Mouse (Mus musculus) thymus, postnatal 0 days (tissue): Measurements from ENCODE around the gene C9orf72. TPM values are rescaled to one million over a fixed set of nuclear protein-coding genes. Genes with fewer than 3 reads are reported as not detected.
"Not testable (repeated sequence)": the region's sequence is repeated elsewhere in the genome, so short reads cannot be mapped to it uniquely, and the experiment has no call there.

ENCODE experiments used
- DNase-seq: peaks from one replicate; pipeline ENCODE4 v3.0.0-alpha.2; 2015; ENCODE audit warnings: low spot score
- polyA plus RNA-seq: library from polyadenylated mRNA; unstranded; fragments of >200 nt; fragmentation: Nextera tagmentation; extraction: Ambion mirVana; gene quantifications from 2 replicates; pipeline ENCODE4 v1.2.1, GENCODE M21; 2015

Gene C9orf72
- 7.3 TPM in 2 replicates for polyA plus RNA-seq

DNA sequence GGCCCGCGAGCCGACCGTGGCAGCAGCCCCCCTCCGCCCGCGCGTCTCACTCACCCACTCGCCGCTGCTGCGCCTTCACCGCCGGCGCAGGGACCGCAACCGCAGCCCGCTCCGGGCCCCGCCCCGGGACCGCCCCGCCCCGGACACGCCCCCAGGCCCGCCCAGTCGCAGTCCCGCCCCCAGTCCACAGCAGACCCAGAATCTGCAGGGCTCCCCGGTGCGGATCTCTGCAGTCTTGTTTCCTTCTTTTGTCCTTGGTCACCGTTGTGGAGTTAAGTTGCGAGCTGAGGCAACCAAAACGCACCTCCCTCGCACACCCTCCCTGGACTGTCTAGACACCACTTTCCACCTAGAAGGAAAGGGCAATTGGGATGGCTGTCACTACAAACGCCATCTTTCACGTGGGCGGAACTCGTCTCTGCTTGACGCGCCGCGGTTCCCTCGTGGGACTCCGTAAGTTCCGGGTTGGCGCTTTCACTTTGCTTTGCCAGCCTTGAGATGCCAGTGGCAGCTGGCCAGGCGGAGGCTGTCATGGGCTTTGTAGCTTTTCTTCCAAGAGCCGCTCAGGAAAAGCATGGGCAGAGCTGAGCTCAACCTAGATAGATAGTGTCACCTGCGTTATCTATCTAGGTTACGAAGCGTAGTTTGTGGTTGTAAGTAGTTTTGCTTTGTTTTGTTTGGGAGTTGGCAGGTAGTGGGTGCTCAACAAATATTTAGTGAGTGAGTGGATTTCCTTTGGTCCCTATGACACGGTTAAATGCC is at the start of gene C9orf72:
Gene C9orf72, minus strand, starts transcription at position 442 of the 762 bp plus-strand sequence.
- DNase-seq: peak; percentile 95

- DNase-seq: no peak
These were observed 33.0 kb upstream of the C9orf72 start for GRCm38 (mm10) chr4:35259006-35259405.

GRCm38 (mm10) chr4:35244023-35244422 is 18.0 kb upstream of the C9orf72 start:
- no peak for DNase-seq

- no peak for DNase-seq
These were observed 15.8 kb upstream of the C9orf72 start for GRCm38 (mm10) chr4:35241735-35242134.

- no peak for DNase-seq
These were observed 12.7 kb upstream of the C9orf72 start for GRCm38 (mm10) chr4:35238696-35239095.

GRCm38 (mm10) chr4:35238240-35238639 is 12.3 kb upstream of the C9orf72 start:
- DNase-seq: not testable (repeated sequence)

GRCm38 (mm10) chr4:35236313-35236712 is 10.3 kb upstream of the C9orf72 start:
- DNase-seq: no peak

DNA sequence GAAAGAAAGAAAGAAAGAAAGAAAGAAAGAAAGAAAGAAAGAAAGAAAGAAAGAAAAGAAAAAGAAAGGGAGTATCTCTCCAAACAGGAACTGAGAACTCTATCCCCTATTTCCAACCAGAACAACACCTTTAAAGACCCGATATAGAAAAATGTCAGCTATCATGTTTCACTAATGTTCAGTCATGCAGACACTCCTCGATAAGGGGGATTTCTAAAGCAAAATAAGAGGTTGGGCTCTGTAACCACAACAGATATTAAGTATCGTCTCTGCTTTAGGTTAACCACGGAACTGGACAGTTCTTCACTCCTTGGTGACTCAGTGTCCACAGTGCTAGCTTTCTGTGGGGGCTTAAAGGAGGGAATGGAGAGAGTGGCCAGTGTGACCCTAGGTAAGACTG is 2.3 kb upstream of the C9orf72 start:
- no peak for DNase-seq

DNA sequence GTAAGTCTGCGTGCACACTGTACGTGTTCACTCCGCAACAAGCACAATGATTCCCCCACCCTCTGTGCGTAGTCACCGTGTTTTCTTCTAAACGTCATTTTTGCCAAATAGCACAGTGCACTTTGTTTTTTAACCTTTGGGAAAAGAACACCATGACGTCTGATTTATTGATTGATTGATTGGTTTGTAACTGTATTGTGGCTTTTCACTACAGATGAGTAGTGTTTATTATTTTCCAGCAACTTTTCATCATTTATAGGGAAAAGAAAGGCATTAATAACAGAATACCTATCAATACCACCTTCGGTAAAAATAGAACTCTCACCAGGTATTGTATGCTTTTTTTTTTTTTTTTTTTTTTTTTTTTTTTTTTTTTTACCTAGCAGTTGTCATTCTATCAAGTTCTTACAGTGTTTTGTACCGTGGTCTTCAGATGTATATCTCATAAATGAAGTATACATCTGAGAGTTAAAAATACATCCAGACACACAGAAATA is 569 bp upstream of the C9orf72 start:
- no peak for DNase-seq

GRCm38 (mm10) chr4:35225141-35225733 is 738 bp downstream of the C9orf72 start:
- peak; percentile 29 for DNase-seq

- DNase-seq: no peak
These were observed 1.9 kb downstream of the C9orf72 start for GRCm38 (mm10) chr4:35224101-35224500.

DNA sequence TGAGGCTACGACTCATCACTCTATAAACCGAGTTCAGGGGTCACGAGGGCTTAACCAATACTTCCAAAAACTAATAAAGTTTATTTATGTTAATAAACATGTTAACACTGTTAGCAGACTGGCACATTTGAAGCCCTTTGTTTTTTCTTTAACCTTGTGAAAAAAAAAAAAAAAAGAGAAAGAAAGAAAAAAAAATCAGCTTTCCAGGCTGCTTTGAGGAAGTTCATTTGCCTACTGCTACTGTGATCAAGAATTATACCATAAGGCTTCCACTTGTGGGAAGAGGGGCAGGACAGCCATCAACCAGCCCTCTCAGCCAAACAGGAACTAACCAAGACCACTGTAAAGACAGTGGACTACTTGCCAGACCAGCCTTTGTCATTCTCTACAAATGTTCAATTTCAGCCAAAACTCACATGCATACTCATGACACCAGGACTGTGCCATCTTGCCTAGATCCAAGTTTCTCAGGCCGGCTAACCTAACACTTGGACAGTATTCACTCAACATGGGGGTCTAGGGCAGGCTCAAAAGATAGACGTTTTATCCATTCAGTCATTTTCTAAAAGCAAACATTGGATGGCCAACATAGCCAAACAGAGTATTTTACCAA is 2.5 kb downstream of the C9orf72 start:
- DNase-seq: no peak

DNA sequence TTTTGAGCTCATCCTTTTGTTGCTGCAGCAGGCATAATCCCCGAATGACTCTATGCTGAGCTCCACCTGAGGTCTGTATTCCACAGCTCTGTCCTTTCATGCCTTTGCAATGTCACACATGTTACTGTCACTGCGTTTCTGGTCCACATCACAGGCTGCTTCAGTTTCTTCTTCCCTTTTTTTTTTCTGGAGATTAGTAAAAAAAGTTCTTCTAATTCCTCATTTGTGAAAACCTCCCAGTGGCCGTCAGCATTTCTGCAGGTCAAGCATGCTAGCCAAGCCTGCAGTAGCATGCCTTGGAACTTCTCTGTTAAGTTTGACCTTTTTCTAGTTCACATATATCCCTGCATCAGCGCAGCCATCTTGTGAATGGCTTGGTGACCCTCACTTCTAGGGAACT is 4.1 kb downstream of the C9orf72 start:
- no peak for DNase-seq

DNA sequence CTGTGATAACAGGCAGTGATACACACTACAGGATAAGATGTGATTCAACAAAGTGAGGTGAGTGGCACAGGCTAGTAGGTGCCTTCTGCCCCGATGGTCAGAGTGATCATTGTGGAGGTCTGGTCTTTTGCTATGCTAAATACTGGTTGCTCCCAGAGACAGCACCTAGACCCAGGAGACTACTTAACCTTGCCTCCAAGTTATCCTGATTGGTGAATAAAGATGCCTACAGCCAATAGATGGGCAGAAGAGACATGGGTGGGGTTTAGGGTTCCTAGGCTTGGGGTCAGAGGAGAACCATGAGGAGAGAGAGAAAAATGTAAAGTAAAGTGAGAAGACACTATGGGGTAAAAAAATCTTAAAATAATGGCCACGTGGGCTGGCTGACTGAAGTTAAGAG is 4.8 kb downstream of the C9orf72 start:
- no peak for DNase-seq

DNA sequence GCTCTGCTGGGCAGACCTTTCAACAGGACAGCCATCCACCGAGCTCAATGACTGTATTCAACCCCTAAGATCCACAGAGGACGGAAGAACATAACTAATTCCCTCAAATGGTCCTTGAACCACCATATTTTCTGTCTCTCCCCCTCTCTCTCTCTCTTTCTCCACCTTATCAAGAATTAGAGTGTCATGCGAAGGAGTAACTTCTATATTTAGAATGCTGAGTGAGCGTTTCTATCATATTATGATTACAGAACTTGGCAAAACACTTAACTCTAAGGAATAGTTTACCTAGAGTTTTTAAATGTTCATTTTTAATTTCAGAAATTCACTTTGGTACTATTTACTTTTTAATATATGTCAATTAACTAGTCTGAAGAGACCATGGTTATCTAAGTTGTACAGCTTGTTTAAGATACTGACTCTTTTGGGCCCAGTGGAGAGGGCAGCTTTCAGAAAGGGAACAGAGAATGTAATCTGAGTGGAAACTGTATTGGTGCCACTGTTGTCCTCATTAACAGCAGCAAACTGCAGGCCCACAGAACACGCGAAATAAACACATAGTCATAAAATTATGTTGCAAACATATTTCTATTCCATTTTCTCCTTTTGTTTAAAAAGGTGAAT is 5.8 kb downstream of the C9orf72 start:
- no peak for DNase-seq

- DNase-seq: no peak
These were observed 21.3 kb downstream of the C9orf72 start for GRCm38 (mm10) chr4:35204659-35205058.

DNA sequence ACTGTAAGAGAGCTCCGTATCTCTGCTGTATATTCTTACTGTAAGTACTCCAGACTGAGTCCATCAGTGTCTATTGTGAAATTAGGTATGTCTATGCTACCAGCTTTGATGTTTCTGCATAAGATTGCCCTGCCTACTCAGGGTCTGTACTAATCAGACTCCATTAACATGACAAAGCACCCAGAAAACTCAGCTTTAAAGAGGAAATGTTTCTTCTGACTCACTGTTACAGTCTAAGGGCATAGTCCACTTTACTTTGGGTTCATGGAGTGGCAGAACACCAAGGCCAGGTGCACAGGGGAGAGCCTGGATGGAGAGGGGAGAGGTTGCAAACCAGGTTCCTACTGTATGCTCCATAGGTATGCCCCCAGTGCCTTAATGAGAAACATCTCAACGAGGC is 22.3 kb downstream of the C9orf72 start:
- DNase-seq: no peak

DNA sequence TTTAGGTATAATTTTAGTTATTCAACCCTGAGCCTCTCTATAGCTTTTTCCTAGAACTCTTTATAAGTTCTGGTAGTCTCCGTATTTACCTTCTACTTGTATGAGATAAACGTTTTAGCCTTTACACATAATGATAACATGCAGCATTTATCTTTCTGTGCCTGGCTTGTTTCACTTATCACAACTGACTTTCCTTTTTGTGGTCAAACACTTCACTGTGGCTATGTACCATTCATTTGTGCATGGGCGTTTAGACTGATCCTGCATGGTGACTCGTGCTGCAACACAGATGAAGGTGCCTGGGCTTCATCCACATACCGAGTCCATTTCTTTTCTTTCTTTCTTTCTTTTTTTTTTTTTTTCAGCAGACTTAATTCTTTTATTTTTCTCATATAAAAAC is 24.3 kb downstream of the C9orf72 start:
- DNase-seq: no peak

- DNase-seq: peak; percentile 13
These were observed 33.2 kb downstream of the C9orf72 start for GRCm38 (mm10) chr4:35192725-35193124.

DNA sequence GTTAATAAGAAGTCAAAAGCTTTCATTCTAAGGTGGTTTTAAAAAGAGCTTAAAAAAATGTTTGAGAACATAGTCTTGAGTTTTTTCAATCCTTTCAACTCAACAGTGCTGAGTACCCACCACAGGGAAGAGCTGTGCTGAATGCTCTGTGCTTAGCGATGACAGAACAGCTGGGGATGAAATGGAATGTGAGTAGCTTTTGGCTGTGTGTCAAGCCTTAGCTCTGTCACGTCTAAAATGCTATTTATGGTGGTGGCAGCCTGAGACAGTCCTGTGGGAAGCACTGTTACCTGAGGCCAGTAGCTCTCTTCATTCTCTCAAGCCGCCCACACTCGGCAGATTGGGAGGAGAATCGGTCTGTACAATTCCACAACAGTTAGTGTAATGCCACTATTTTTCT is 36.2 kb downstream of the C9orf72 start:
- no peak for DNase-seq

GRCm38 (mm10) chr4:35187617-35188326 is 38.2 kb downstream of the C9orf72 start:
- no peak for DNase-seq
